Mouse (Mus musculus) midbrain, embryonic 10.5 days (tissue): ENCODE data around the gene Smap1. TPM values are rescaled to one million over a fixed set of nuclear protein-coding genes. Genes with fewer than 3 reads are reported as not detected.

Source experiments
- DNase-seq: peaks from one replicate; pipeline ENCODE4 v3.0.0-alpha.2; 2017; ENCODE audit warnings: low spot score
- H3K27ac ChIP-seq: fragments of 300-500 bp; sonication (generic); replicated peaks from 2 replicates; pipeline ENCODE4 v1.5.1; 2016; ENCODE audit warnings: mild to moderate bottlenecking
- H3K27me3 ChIP-seq: fragments of 300-500 bp; sonication (generic); 2 replicates; pipeline ENCODE4 v1.6.1; 2016; ENCODE audit warnings: low read depth, mild to moderate bottlenecking; ENCODE audit not compliant: poor library complexity, severe bottlenecking
- H3K36me3 ChIP-seq: fragments of 300-500 bp; sonication (generic); 2 replicates; pipeline ENCODE4 v1.6.1; 2016; ENCODE audit warnings: mild to moderate bottlenecking, moderate library complexity
- H3K4me1 ChIP-seq: fragments of 300-500 bp; sonication (generic); 2 replicates; pipeline ENCODE4 v1.6.1; 2016
- H3K4me3 ChIP-seq: fragments of 300-500 bp; sonication (generic); 2 replicates; pipeline ENCODE4 v1.5.1; 2016; ENCODE audit warnings: mild to moderate bottlenecking, moderate library complexity
- H3K9me3 ChIP-seq: fragments of 300-500 bp; sonication (generic); replicated peaks from 2 replicates; pipeline ENCODE4 v1.6.1; 2016; ENCODE audit warnings: mild to moderate bottlenecking
- WGBS: fragments of 180-500 bp; shearing (Covaris S2); methylation state at CpG from one replicate; pipeline ENCODE4 v1.1.7; 2016; 5-methylcytosine and 5-hydroxymethylcytosine counted together
- polyA plus RNA-seq: library from polyadenylated mRNA; unstranded; fragments of >200 nt; fragmentation: Nextera tagmentation; extraction: Ambion mirVana; gene quantifications from 2 replicates; pipeline ENCODE4 v1.2.1, GENCODE M21; 2016

The Smap1 gene
- polyA plus RNA-seq, 1 experiment from 2014 or later, result 29.9 TPM

DNA sequence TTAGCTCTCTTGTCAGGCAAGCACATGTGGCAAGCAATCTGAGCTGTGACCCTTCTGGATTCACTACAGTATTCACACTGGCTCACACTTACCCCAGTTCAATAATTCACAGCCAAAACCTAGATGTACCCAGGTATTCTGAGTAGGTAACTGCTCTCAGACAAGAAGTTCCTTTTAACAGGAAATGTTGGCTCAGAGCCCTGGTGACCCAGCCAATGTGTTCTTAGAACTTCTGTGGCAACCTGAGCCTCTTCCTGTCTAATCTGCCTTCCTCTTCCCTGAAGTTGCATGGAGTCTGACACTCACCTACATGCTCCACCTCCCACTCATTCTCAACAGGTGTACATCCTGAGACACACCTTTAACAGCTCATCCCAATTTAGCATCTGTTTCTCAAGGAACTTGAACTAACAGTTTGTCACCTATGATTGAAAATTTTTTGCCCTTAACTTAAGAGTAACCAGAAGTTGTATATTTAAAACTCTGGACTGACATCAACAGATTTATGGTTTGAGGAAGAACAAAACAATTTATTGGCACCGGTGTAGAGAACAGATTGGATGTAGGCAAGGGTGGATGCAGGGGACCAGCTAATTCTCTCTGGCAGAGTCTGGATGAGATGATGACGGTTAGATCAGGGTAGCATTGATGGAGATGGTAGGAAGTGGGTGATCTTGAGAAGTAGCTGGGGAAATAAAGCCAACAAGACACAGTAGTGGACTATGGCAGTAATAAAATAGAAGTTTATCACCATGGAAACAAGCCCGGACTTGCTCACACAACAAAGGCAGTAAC is 21.2 kb upstream of the Smap1 start:
- H3K36me3 ChIP-seq, result no peaks in the 10 kb centered on the region
- H3K27me3 ChIP-seq, result no peaks in the 10 kb centered on the region
- no peaks in the 10 kb centered on the region for H3K9me3 ChIP-seq
- peaks cover 2% of the 10 kb centered on the region for H3K4me1 ChIP-seq
- no peak for DNase-seq
- 91% methylated on average over 3 of the region's 3 CpGs for WGBS
- no peak overlapping the region for H3K27ac ChIP-seq
- no peak overlapping the region for H3K4me3 ChIP-seq

DNA sequence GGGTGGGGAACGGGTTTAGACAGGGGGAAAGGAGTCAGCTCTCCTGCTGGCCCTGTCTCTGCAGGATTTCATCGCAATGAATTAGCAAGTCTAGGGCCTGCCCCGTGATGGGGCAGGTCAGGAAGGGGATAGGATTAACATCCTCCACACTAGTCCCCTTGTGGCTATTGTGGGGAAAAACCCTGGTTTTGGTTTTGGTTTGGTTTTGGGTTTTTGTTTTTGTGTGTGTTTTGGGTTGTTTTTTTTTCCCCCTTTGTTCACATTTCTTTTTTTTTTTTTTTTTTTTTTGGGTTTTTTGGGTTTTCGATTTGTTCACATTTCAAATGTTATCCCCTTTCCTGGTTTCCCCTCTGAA is 13.3 kb upstream of the Smap1 start:
- no peak for DNase-seq
- Histone ChIP-seq H3K4me1 (peaks cover 7% of the 10 kb centered on the region), H3K27ac (0 out of 2 replicates have a peak overlapping the region, but pooled peaks have one; percentile 17), H3K9me3 (no peaks in the 10 kb centered on the region), H3K27me3 (no peaks in the 10 kb centered on the region), H3K36me3 (no peaks in the 10 kb centered on the region), H3K4me3 (no peak overlapping the region)
- 22% methylated on average over 4 of the region's 4 CpGs for WGBS

DNA sequence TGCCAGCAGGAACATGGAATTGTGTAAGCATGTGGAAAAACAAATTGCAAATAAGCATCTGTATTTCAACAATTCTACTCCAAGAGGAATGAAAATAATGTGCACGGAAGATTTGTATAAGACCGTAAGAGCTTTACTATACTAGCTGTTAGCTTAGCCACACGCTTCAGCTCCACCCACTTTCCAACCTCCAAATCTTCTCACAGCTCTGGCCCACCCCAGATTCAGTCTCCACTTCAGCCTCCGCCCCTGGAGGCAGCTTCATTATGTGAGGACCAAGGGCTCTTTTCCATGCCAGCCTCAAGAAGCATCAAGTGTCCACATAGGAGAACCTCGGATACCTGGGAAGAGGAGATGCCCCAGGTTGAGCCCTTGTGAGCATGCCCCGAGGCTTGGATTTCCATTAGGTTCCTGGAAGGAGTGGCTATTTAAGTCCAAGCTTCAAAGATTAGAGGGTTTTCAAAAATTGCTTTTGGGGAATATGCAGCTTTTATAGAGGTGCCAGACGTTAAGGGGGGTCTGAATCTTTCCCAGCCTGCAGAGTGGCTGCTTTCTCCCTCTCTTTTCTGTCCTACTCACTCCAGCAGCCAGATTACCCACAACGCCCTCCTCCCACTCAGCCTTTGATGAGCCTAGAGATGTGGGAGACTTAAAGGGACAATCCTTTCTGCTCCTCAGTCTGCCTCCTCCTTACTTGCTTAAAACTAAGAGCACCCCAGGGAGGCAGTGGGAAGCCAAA is 12.7 kb upstream of the Smap1 start:
- Histone ChIP-seq H3K4me3 (no peak overlapping the region), H3K36me3 (no peaks in the 10 kb centered on the region), H3K9me3 (no peaks in the 10 kb centered on the region), H3K27ac (0 out of 2 replicates have a peak overlapping the region, but pooled peaks have one; percentile 17), H3K27me3 (no peaks in the 10 kb centered on the region), H3K4me1 (peaks cover 7% of the 10 kb centered on the region)
- WGBS, result 48% methylated on average over 8 of the region's 8 CpGs
- DNase-seq, result no peak

DNA sequence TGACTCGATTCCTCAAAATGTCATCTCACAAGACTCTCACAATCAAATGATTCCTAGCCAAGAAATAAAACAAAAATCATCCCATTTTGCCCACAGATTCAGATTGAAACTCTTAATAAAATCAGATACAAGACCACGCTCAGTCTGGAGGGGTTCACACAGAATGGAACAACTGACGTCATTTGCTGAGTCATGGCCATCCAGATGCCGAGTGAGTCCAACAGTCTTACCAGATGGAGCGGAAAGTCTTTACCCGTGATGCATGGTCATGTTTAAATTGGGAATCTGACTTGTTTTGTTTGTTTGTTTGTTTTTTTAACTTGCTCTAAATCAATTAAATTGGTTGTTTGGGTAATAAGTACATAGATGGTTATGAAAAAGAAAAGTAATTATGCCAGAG is 7.3 kb upstream of the Smap1 start:
- no peak overlapping the region for H3K27ac ChIP-seq
- H3K36me3 ChIP-seq, result no peaks in the 10 kb centered on the region
- H3K9me3 ChIP-seq, result peaks cover 10% of the 10 kb centered on the region; the same call in 1 of the 2 replicates
- WGBS, result 90% methylated on average over 6 of the region's 6 CpGs
- no peaks in the 10 kb centered on the region for H3K4me1 ChIP-seq
- H3K4me3 ChIP-seq, result no peak overlapping the region
- H3K27me3 ChIP-seq, result no peaks in the 10 kb centered on the region
- DNase-seq, result no peak

DNA sequence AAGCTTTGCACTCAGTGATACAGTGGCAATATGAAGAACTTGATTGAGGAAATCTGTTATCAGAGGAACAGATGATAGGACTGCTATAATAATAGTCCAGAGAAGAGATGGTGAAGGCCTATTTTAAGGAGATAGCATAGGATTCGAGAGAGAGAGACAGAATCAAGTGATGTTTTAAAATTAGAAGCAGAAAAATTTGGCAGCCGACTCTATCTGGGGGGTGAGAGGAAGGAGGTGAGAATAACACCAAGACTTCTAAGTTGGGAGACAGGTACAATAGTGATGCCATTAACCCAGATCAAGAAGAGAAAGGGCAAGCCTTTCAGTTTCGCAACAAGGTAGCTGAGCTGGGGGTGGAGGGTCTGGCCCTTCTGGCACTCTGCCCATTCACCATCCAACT is 6.3 kb upstream of the Smap1 start:
- H3K9me3 ChIP-seq, result peaks cover 10% of the 10 kb centered on the region; the same call in 1 of the 2 replicates
- H3K27me3 ChIP-seq, result no peaks in the 10 kb centered on the region
- H3K27ac ChIP-seq, result no peak overlapping the region
- no peak overlapping the region for H3K4me3 ChIP-seq
- H3K36me3 ChIP-seq, result no peaks in the 10 kb centered on the region
- DNase-seq, result no peak
- H3K4me1 ChIP-seq, result no peaks in the 10 kb centered on the region
- WGBS, result 84% methylated on average over 3 of the region's 3 CpGs

DNA sequence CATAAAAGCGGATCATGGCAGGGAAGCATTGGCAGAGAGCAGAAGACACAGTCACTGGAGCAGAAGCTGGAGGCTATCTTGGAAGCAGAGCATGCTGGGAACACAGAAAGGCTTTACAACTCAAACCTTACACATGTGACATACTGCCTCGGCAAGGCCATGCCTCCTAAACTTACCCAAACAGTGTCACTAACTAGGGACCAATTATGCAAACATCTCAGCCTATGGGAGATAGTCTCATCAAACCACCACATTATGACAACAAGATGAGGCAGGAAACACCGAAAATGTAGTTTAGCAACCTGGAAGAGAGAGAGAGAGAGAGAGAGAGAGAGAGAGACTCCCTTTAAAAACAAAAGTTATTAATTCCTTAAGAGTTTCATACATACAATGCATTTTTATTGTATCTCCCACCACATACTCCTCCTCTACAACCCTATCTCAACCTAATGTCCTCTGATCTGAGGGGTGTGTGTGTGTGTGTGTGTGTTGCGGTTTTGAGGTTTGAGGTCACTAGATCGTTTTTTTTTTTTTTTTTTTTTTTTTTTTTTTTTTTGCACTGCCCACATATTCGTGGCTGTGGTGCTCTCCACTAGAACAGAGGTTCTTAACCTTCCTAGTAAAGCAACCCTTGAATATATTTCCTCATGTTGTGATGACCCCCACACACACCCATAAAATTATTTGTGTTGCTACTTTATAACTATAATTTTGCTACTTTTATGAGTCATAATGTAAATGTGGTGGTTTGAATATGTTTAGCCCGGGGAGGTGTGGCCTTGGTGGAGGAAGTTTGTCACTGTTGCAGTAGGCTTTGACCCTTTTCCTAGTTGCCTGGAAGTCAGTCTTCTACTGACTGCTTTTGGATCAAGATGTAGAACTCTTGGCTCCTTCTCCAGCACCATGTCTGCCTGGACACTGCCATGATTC is 1.9 kb upstream of the Smap1 start:
- WGBS, result 77% methylated on average over 7 of the region's 7 CpGs

DNA sequence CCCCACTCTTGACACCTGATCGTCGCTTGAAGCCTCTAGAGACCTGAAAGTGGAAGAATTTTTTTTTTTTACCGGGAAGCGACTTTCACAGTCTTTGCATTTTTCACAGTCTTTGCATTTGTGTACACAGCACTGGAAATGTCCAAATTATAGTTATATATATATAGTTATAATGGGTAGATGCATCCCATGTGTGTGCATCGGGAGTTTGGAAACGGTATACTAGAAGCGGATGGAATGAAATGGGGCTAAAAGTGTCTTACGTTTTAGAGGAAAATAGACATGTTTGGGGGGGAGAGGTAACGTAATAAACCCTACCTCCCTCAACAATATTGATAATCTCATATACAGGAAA is 390 bp upstream of the Smap1 start:
- no peak for DNase-seq
- Histone ChIP-seq H3K36me3 (no peaks in the 10 kb centered on the region), H3K9me3 (peaks cover 10% of the 10 kb centered on the region; the same call in 1 of the 2 replicates), H3K4me3 (peak overlapping the region; percentile 88), H3K27ac (peak overlapping the region; percentile 93), H3K27me3 (no peaks in the 10 kb centered on the region), H3K4me1 (peaks cover 18% of the 10 kb centered on the region)
- WGBS, result 37% methylated on average over 9 of the region's 9 CpGs

More for the DNA sequence above, 1.9 kb upstream of the Smap1 start:
- peaks cover 10% of the 10 kb centered on the region; the same call in 1 of the 2 replicates for H3K9me3 ChIP-seq
- no peak for DNase-seq
- H3K36me3 ChIP-seq, result no peaks in the 10 kb centered on the region
- H3K4me3 ChIP-seq, result no peak overlapping the region
- H3K4me1 ChIP-seq, result peaks cover 18% of the 10 kb centered on the region
- H3K27me3 ChIP-seq, result no peaks in the 10 kb centered on the region
- H3K27ac ChIP-seq, result no peak overlapping the region

DNA sequence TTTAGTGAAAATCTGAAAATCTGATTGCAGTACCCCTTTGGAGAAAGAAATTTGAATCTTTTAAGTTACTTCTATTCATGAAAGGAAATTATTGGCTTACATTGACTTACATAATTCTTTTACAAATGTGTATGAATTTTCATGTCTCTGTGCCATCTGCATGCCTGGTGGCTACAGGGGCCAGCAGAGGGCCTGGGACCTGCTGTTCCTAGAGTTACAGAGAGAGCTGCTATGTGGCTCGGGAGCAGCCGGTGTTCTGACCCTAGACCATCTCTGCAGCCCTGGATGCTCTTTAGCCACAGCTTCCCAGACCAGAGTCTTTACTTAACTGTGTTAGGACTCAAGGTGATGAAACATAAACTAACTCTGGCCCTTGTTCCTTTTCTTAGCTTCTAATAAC is 1.8 kb downstream of the Smap1 start:
- no peaks in the 10 kb centered on the region for H3K27me3 ChIP-seq
- 0 out of 2 replicates have a peak, but pooled peaks cover 2% of the 10 kb centered on the region for H3K36me3 ChIP-seq
- H3K4me3 ChIP-seq, result peak overlapping the region; percentile 88; the same call in 1 of the 2 replicates
- H3K27ac ChIP-seq, result no peak overlapping the region
- DNase-seq, result peak; percentile 22
- WGBS, result 51% methylated on average over 2 of the region's 2 CpGs
- H3K9me3 ChIP-seq, result no peaks in the 10 kb centered on the region
- peaks cover 18% of the 10 kb centered on the region for H3K4me1 ChIP-seq

DNA sequence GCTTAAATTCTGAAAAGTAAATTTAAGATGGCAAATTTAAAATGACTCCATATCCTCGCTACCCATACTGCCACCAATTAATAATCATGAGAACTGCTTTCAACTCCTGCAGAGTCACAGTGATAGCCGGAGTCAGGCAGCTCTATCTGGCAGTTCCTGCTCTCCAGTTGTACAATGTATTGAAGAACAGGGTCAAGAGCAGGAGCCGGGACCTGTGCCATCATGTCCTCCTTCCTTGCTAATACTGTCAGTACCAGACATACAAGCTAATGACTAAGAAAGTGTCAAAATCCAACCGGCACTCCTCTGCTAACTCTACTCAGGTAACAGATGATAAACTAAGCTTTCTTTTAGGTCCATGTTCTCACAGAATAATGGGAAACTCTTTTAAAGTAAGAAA is 3.0 kb downstream of the Smap1 start:
- 0 out of 2 replicates have a peak, but pooled peaks cover 2% of the 10 kb centered on the region for H3K36me3 ChIP-seq
- H3K4me1 ChIP-seq, result peaks cover 18% of the 10 kb centered on the region
- no peak for DNase-seq
- H3K4me3 ChIP-seq, result no peak overlapping the region
- H3K9me3 ChIP-seq, result no peaks in the 10 kb centered on the region
- no peak overlapping the region for H3K27ac ChIP-seq
- no peaks in the 10 kb centered on the region for H3K27me3 ChIP-seq
- WGBS, result 94% methylated on average over 4 of the region's 4 CpGs

DNA sequence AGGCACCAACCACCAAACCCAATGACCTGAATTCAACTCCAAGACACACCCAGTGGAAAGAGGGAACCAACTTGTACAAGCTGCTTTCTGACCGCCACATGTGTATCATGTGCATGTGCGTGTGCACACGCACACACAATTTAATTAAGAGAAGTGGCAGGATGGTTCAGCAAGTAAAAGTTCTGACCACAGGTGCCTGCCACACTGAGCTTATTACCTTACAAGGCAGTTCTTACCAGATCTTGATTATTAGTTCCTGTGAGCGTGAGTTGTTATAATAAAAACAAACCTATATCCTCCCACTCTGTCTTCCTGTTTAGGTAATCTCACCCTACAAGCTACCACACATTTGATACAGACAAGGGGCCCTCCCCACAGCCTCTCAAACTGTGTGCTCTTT is 6.6 kb downstream of the Smap1 start:
- 92% methylated on average over 4 of the region's 4 CpGs for WGBS
- H3K27me3 ChIP-seq, result no peaks in the 10 kb centered on the region

DNA sequence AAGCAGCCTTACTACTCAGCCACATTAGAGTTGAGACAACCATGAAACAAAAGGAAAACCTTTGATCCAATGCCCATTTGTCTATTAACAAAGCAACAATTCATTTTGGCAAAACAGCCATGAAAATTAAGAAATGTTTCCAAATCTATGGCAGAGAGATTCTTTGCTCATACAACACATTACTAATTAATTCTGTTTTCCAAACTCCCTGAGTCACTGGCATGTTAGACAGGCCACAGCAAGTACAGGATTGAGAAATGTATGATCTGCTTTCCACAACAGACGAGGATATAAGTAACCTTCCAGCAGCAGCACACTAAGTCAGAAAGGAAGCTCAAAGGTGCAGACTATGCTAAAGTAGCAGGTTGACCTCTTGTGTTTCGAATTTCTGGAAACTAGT is 9.1 kb downstream of the Smap1 start:
- no peaks in the 10 kb centered on the region for H3K27me3 ChIP-seq
- H3K9me3 ChIP-seq, result 0 out of 2 replicates have a peak, but pooled peaks cover 3% of the 10 kb centered on the region
- no peak for DNase-seq
- H3K4me1 ChIP-seq, result no peaks in the 10 kb centered on the region
- no peak overlapping the region for H3K4me3 ChIP-seq
- peaks cover 6% of the 10 kb centered on the region; the same call in 1 of the 2 replicates for H3K36me3 ChIP-seq
- WGBS, result 73% methylated on average over 2 of the region's 2 CpGs
- H3K27ac ChIP-seq, result no peak overlapping the region

More for the DNA sequence above, 6.6 kb downstream of the Smap1 start:
- H3K27ac ChIP-seq, result no peak overlapping the region
- peaks cover 5% of the 10 kb centered on the region for H3K4me1 ChIP-seq
- H3K4me3 ChIP-seq, result no peak overlapping the region
- H3K36me3 ChIP-seq, result peaks cover 5% of the 10 kb centered on the region; the same call in 1 of the 2 replicates
- DNase-seq, result no peak
- no peaks in the 10 kb centered on the region for H3K9me3 ChIP-seq

DNA sequence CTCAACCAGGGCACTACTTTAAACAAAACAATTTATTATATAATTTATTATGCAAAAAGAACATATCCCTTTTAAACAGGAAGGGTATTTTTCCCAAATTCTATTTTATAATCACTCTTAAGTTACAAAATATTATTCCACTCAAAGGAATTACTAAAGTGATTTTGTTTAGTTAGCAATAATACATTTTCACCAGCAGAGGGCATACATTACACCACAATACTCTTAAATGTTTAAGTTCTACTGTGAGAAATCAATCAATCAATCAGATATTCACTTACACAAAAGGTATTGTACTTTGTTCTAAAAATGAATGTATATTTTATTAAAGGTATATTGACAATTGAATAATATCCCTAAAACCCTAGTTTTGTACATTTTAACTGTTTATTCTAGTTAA is 16.0 kb downstream of the Smap1 start:
- no peak for DNase-seq

More for the DNA sequence above, 16.0 kb downstream of the Smap1 start:
- Histone ChIP-seq H3K27ac (no peak overlapping the region), H3K36me3 (peaks cover 5% of the 10 kb centered on the region; the same call in 1 of the 2 replicates), H3K4me3 (no peak overlapping the region), H3K4me1 (no peaks in the 10 kb centered on the region), H3K27me3 (no peaks in the 10 kb centered on the region), H3K9me3 (0 out of 2 replicates have a peak, but pooled peaks cover 3% of the 10 kb centered on the region)
